Mouse (Mus musculus): ENCODE data around the gene Cry2. TPM values are rescaled to one million over a fixed set of nuclear protein-coding genes. Genes with fewer than 3 reads are reported as not detected.

The Cry2 gene
- polyA plus RNA-seq, 1 experiment, result 2.1 TPM

DNA sequence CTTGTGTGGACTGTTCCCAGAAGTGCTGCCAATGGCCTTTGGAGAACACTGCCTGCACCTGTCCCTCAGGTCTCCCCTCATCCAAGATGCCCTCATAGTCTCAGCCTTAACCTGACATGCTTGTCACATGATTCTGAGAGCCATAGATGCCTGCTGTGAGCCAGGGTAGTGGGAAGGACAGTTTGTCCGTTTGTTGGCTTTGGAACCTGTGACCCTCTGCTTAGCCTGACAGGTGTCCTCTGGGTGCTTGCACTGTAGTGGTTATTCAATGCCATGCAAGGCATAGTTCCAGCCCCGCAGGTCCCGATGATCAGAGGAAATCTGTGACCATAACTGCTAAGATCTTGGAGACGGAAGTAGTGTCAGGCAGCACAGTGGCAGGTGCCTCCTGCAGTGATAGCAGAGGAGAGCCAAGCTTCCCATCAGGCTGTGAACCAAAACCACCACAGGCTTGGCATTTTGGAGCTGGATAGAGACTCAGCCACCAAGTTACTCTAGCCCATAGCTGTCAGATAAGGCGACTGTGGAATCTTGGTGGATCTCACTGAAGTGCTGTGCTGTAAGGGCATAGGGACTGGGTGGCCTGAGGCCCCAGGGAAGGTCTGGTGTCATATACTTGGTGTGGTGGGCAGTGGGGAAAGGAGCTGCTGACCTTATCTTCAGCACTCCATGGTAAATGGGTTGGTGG is 51.8 kb downstream of the Cry2 start, which contains the start of gene 1700029I15Rik:
Gene 1700029I15Rik, plus strand, starts transcription at position 638 of the 688 bp plus-strand sequence.
- no peak within 1 kb of the TSS for H3K4me3 ChIP-seq (ENCODE audit: insufficient read depth, poor library complexity, severe bottlenecking)
- TF ChIP-seq MAX (IDR thresholded peaks at IDR 0.05) (no peak), USF1 (IDR thresholded peaks at IDR 0.05; ENCODE audit: low read depth) (no peak), CEBPB (IDR thresholded peaks at IDR 0.05; ENCODE audit: low read depth) (no peak), FOSL1 (IDR thresholded peaks at IDR 0.05; ENCODE audit: insufficient read depth, low read length, poor library complexity, severe bottlenecking) (no peak)
- no peaks in the 10 kb centered on the region for H3K27me3 ChIP-seq (ENCODE audit: control insufficient read depth, insufficient read depth, insufficient read length)
- H3K79me3 ChIP-seq (ENCODE audit: low read depth), result no peaks in the 10 kb centered on the region
- peaks cover 3% of the 10 kb centered on the region for H3K79me2 ChIP-seq (ENCODE audit: control insufficient read depth, insufficient read depth)
- H3ac ChIP-seq (ENCODE audit: control insufficient read depth, insufficient read length, low read depth), result no peak within 1 kb of the TSS
- peaks cover 26% of the 10 kb centered on the region for H3K36me3 ChIP-seq (ENCODE audit: control insufficient read depth, insufficient read depth)

DNA sequence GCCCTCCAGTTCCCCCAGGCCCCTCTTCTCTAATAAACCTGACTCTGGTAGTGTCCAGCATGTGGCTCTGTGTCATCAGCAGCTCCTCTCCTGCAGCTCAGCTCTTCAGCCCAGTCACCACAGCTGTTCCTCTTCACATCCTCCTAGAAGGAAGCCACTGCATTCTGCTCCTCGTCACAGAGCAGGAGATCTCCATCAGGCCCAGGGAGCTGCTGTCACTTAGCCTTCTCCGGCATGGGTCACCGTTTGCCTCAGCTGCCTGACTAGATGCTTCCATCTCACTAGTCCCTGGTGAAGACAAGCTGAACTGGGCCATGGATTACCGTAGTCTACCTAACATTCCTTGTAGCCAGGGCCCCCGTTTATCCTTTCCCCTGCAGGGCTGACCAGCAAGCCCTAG is 52.7 kb downstream of the Cry2 start:
- Histone ChIP-seq H3K4me3 (ENCODE audit: insufficient read depth, poor library complexity, severe bottlenecking) (no peak overlapping the region), H3K36me3 (ENCODE audit: control insufficient read depth, insufficient read depth) (peaks cover 26% of the 10 kb centered on the region), H3K79me3 (ENCODE audit: low read depth) (peaks cover under 1% of the 10 kb centered on the region), H3K27me3 (ENCODE audit: control insufficient read depth, insufficient read depth, insufficient read length) (no peaks in the 10 kb centered on the region), H3ac (ENCODE audit: control insufficient read depth, insufficient read length, low read depth) (no peak overlapping the region), H3K79me2 (ENCODE audit: control insufficient read depth, insufficient read depth) (peaks cover 11% of the 10 kb centered on the region)
- TF ChIP-seq MYOG (IDR thresholded peaks at IDR 0.05; ENCODE audit: control insufficient read depth, extremely low read depth, insufficient read length) (no peak), CTCF (IDR thresholded peaks at IDR 0.05; ENCODE audit: control insufficient read depth, insufficient read depth, insufficient read length) (no peak), MAX (IDR thresholded peaks at IDR 0.05) (no peak), FOSL1 (IDR thresholded peaks at IDR 0.05; ENCODE audit: insufficient read depth, low read length, poor library complexity, severe bottlenecking) (no peak), USF1 (IDR thresholded peaks at IDR 0.05; ENCODE audit: low read depth) (no peak), CEBPB (IDR thresholded peaks at IDR 0.05; ENCODE audit: low read depth) (no peak), MYOD1 (IDR thresholded peaks at IDR 0.05; ENCODE audit: control insufficient read depth, insufficient read length, low read depth) (no peak)

DNA sequence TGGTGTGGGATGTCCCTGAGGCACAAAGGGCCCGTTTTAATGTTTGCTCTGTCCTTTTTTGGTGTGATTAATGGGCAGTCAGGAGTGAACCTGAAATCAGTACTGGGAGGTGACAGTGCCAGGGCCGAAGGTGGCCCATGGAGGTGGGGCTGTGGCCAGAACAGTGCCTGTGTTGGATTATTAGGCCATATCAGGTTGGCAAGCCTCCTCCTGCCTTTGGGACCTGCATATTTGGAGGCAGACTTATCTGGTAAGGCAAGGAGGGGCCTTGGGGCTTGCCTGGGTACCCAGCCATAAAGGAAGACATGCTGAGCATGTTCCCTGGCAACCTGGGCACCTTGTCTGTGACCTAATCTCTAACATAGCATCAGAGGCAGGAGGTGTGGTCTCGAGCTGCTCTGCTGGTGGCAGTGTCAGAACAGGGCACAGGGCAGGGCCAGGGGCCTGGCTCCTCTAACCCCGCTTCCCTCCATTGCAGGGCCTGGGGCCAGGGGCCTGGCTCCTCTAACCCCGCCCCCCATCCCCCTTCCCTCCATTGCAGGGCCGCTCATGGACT is 53.3 kb downstream of the Cry2 start:
- Histone ChIP-seq H3K79me3 (ENCODE audit: low read depth) (peaks cover 2% of the 10 kb centered on the region), H3ac (ENCODE audit: control insufficient read depth, insufficient read length, low read depth) (no peak overlapping the region), H3K36me3 (ENCODE audit: control insufficient read depth, insufficient read depth) (peaks cover 26% of the 10 kb centered on the region), H3K27me3 (ENCODE audit: control insufficient read depth, insufficient read depth, insufficient read length) (no peaks in the 10 kb centered on the region), H3K79me2 (ENCODE audit: control insufficient read depth, insufficient read depth) (peaks cover 17% of the 10 kb centered on the region), H3K4me3 (ENCODE audit: insufficient read depth, poor library complexity, severe bottlenecking) (no peak overlapping the region)
- no peak for TF ChIP-seq FOSL1 (IDR thresholded peaks at IDR 0.05; ENCODE audit: insufficient read depth, low read length, poor library complexity, severe bottlenecking)
- TF ChIP-seq CEBPB (IDR thresholded peaks at IDR 0.05; ENCODE audit: low read depth), result no peak
- no peak for TF ChIP-seq MAX (IDR thresholded peaks at IDR 0.05)
- no peak for TF ChIP-seq CTCF (IDR thresholded peaks at IDR 0.05; ENCODE audit: control insufficient read depth, insufficient read depth, insufficient read length)
- no peak for TF ChIP-seq MYOD1 (IDR thresholded peaks at IDR 0.05; ENCODE audit: control insufficient read depth, insufficient read length, low read depth)
- TF ChIP-seq MYOG (IDR thresholded peaks at IDR 0.05; ENCODE audit: control insufficient read depth, extremely low read depth, insufficient read length), result no peak
- TF ChIP-seq USF1 (IDR thresholded peaks at IDR 0.05; ENCODE audit: low read depth), result no peak

DNA sequence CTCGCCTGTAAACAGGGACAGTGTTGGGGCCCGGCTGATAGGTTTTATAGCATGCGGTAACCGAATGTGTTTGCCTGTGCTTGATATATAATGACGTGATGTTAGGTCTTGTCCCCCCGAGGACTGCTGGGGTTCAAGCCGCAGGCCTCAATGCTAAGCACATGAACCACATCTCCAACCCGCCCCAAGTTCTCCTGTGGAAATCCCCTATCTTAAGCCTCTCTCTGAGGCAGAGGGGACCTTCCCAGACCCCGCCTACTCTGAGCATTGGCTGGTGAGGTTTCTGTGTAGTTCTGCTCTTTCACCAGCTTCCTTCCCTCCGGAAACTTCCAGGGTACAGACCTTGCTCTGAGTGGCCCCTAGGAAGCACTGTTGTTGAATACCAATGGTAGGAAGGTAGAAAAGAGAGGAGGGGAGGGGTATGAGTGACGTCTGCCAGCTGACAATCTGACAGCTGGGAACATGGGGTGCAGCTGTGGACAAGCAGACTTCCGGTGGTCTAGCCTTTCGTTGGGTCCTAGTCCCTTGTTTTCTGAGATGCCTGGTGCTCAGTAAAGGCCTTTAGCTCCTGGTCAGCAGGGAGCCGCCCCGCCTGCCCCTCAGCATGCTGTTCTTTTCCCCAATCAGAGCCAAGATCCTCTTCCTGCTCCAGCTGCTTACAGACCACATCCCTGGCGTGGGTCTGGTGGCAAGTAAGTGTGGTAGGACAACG is 53.9 kb downstream of the Cry2 start:
- TF ChIP-seq CEBPB (IDR thresholded peaks at IDR 0.05; ENCODE audit: low read depth), result no peak
- no peak for TF ChIP-seq USF1 (IDR thresholded peaks at IDR 0.05; ENCODE audit: low read depth)
- TF ChIP-seq CTCF (IDR thresholded peaks at IDR 0.05; ENCODE audit: control insufficient read depth, insufficient read depth, insufficient read length), result no peak
- no peak for TF ChIP-seq FOSL1 (IDR thresholded peaks at IDR 0.05; ENCODE audit: insufficient read depth, low read length, poor library complexity, severe bottlenecking)
- H3K79me2 ChIP-seq (ENCODE audit: control insufficient read depth, insufficient read depth), result peaks cover 20% of the 10 kb centered on the region
- no peak overlapping the region for H3ac ChIP-seq (ENCODE audit: control insufficient read depth, insufficient read length, low read depth)
- H3K4me3 ChIP-seq (ENCODE audit: insufficient read depth, poor library complexity, severe bottlenecking), result no peak overlapping the region
- H3K79me3 ChIP-seq (ENCODE audit: low read depth), result peaks cover 2% of the 10 kb centered on the region
- H3K36me3 ChIP-seq (ENCODE audit: control insufficient read depth, insufficient read depth), result peaks cover 26% of the 10 kb centered on the region
- H3K27me3 ChIP-seq (ENCODE audit: control insufficient read depth, insufficient read depth, insufficient read length), result no peaks in the 10 kb centered on the region

DNA sequence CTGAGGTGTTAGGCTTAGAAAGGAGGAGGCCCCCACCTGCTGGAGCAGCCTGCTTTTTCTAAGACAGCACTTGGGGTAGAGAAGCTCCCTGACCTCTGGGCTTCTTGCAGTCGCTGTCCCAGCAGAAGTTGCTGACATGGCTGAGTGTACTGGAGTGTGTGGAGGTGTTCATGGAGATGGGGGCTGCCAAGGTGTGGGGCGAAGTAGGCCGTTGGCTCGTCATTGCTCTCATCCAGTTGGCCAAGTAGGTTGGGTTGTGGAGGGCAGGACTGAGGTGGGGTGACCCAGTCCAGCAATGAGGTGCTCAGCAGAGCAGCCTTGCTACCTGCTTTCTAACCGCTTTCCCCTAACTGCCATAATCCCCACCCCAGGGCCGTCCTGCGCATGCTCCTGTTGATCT is 56.5 kb downstream of the Cry2 start:
- Histone ChIP-seq H3K79me2 (ENCODE audit: control insufficient read depth, insufficient read depth) (peaks cover 20% of the 10 kb centered on the region), H3K27me3 (ENCODE audit: control insufficient read depth, insufficient read depth, insufficient read length) (no peaks in the 10 kb centered on the region), H3K36me3 (ENCODE audit: control insufficient read depth, insufficient read depth) (peaks cover 20% of the 10 kb centered on the region), H3ac (ENCODE audit: control insufficient read depth, insufficient read length, low read depth) (no peak overlapping the region), H3K4me3 (ENCODE audit: insufficient read depth, poor library complexity, severe bottlenecking) (no peak overlapping the region), H3K79me3 (ENCODE audit: low read depth) (peaks cover 2% of the 10 kb centered on the region)
- no peak for TF ChIP-seq USF1 (IDR thresholded peaks at IDR 0.05; ENCODE audit: low read depth)
- TF ChIP-seq MYOD1 (IDR thresholded peaks at IDR 0.05; ENCODE audit: control insufficient read depth, insufficient read length, low read depth), result no peak
- no peak for TF ChIP-seq MAX (IDR thresholded peaks at IDR 0.05)
- no peak for TF ChIP-seq MYOG (IDR thresholded peaks at IDR 0.05; ENCODE audit: control insufficient read depth, extremely low read depth, insufficient read length)
- TF ChIP-seq FOSL1 (IDR thresholded peaks at IDR 0.05; ENCODE audit: insufficient read depth, low read length, poor library complexity, severe bottlenecking), result no peak

Data from C2C12 (cell line).